Mouse (Mus musculus) liver, postnatal 0 days (tissue): ENCODE measurements around the gene Zfp281.

ENCODE experiments used
- CTCF ChIP-seq: sonication (generic); IDR thresholded peaks from 2 replicates; pipeline ENCODE4 v1.5.1; 2016; ENCODE audit warnings: antibody characterized with exemption, low read depth
- EP300 ChIP-seq: IDR thresholded peaks from 2 replicates; pipeline ENCODE4 v1.6.1; 2016; ENCODE audit warnings: antibody characterized with exemption, low read depth, mild to moderate bottlenecking

DNA sequence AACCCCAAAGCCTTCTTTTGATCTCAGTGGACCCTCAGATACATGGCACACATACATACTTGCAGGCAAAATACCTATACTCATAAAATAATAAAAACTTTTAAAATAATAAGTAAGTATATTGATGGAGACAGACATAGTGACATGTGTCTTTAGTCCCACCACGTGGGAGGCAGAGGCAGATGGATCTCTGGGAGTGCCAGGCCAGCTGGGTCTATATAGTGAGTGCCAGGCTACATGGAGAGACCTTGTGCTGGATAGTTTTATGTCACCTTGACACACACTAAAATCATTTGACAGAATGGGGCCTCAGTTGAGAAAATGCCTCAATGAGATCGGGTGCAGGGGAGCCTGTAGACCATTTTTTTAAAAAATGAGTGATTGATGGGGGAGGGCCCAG, 41.8 kb downstream of the Zfp281 start:
- TF ChIP-seq CTCF = no peak
- TF ChIP-seq EP300 = no peak
